Mouse (Mus musculus) small intestine, adult 2 months (tissue): Measurements from ENCODE around the gene Ndufs7.

Experiments used
- CTCF ChIP-seq: fragments of 200-500 bp; IDR thresholded peaks from 2 replicates; pipeline ENCODE4 v1.5.1; 2012; ENCODE audit warnings: low read depth, mild to moderate bottlenecking, control low read depth, inconsistent platforms, low read length, moderate library complexity, mixed read lengths; ENCODE audit not compliant: insufficient replicate concordance, insufficient read length; ENCODE audit errors: extremely low read depth
- POLR2A ChIP-seq: fragments of 200-500 bp; IDR thresholded peaks from 2 replicates; pipeline ENCODE4 v1.6.1; 2012; ENCODE audit warnings: low read depth, mild to moderate bottlenecking, control low read depth, inconsistent platforms, low read length, moderate library complexity

GRCm38 (mm10) chr10:80253551-80253950 lies 4.6 kb downstream of the Ndufs7 start:
- TF ChIP-seq CTCF, result no peak
- no peak for TF ChIP-seq POLR2A
